Mouse (Mus musculus) MEL (cell line): ENCODE data around the gene Gpsm3.

ENCODE experiments used
- CTCF ChIP-seq, 3 experiments: IDR thresholded peaks in 2 of 3; conservative IDR thresholded peaks in 1 of 3; 2 replicates each; pipeline ENCODE4 v1.5.1; 2011 to 2012; ENCODE audit warnings: low read length in 3 of 3, low read depth in 2 of 3, mild to moderate bottlenecking in 2 of 3, improper control_type of control experiment in 1 of 3, inconsistent platforms in 1 of 3, mixed read lengths in 1 of 3, moderate library complexity in 1 of 3; ENCODE audit not compliant: control insufficient read depth in 1 of 3, insufficient read depth in 1 of 3, poor library complexity in 1 of 3, severe bottlenecking in 1 of 3
- EP300 ChIP-seq, 2 experiments: IDR thresholded peaks; 2 replicates each; pipeline ENCODE4 v1.6.1; 2011; ENCODE audit warnings: improper control_type of control experiment in 2 of 2, low read length in 2 of 2, low read depth in 1 of 2, mild to moderate bottlenecking in 1 of 2
- GABPA ChIP-seq: IDR thresholded peaks from 2 replicates; pipeline ENCODE4 v1.6.1; 2012; ENCODE audit warnings: low read depth, mild to moderate bottlenecking, inconsistent platforms, low read length, improper control_type of control experiment, moderate library complexity
- MXI1 ChIP-seq: IDR thresholded peaks from 2 replicates; pipeline ENCODE4 v1.6.1; 2011; ENCODE audit warnings: mild to moderate bottlenecking, low read depth, low read length, improper control_type of control experiment
- MYB ChIP-seq: IDR thresholded peaks from 2 replicates; pipeline ENCODE4 v1.6.1; 2011; ENCODE audit warnings: mild to moderate bottlenecking, low read depth, low read length, improper control_type of control experiment
- NELFE ChIP-seq: IDR thresholded peaks from 2 replicates; pipeline ENCODE4 v1.6.1; 2011; ENCODE audit warnings: low read depth, low read length, improper control_type of control experiment
- POLR2A ChIP-seq, 2 experiments: IDR thresholded peaks; 2 replicates each; pipeline ENCODE4 v1.6.1; 2011 to 2012; ENCODE audit warnings: low read length in 2 of 2, mild to moderate bottlenecking in 2 of 2, control low read depth in 1 of 2, improper control_type of control experiment in 1 of 2, low read depth in 1 of 2, moderate library complexity in 1 of 2; ENCODE audit not compliant: control insufficient read depth in 1 of 2, insufficient read depth in 1 of 2, poor library complexity in 1 of 2
- ZNF384 ChIP-seq: IDR thresholded peaks from 2 replicates; pipeline ENCODE4 v1.6.1; 2012; ENCODE audit warnings: low read depth, mild to moderate bottlenecking, inconsistent platforms, low read length, improper control_type of control experiment

DNA sequence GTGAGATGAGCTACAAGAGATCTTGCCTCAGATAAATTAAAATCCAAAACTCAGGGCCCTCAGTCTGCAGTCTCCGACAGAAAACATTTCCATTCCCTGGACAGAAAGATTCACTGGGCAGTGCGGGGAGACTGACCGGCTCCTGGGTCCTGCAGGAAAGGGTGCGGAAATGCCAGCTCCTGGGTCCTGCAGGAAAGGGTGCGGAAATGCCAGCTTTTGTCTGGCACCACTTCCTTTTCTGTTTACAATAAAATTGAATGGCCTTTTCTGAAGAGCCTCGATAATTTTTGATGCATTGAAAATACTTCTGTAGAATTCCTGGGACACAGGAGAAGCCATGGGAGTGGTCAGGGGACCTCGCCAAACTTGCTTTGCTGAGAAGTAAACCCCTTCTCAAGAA, 30.5 kb upstream of the Gpsm3 start:
- TF ChIP-seq CTCF (IDR thresholded peaks at IDR 0.05 in 2 of 3, conservative IDR thresholded peaks at IDR 0.05 in 1 of 3; ENCODE audit: control insufficient read depth in 1 of 3, insufficient read depth in 1 of 3, low read depth in 2 of 3, low read length in 3 of 3, poor library complexity in 1 of 3, severe bottlenecking in 1 of 3) (no peak), ZNF384 (no peak), GABPA (no peak), NELFE (no peak), EP300 (IDR thresholded peaks at IDR 0.05; ENCODE audit: low read depth in 1 of 2, low read length in 2 of 2) (no peak), POLR2A (IDR thresholded peaks at IDR 0.05; ENCODE audit: control insufficient read depth in 1 of 2, insufficient read depth in 1 of 2, low read depth in 1 of 2, low read length in 2 of 2, poor library complexity in 1 of 2) (no peak), MXI1 (no peak), MYB (no peak)
